Mouse (Mus musculus) E14TG2a.4 (cell line): ENCODE measurements around the gene Fdxacb1.

Experiments
- CTCF ChIP-seq: conservative IDR thresholded peaks from 2 replicates; pipeline ENCODE4 v1.5.1; 2014; ENCODE audit warnings: low read length
- NANOG ChIP-seq: IDR thresholded peaks from 2 replicates; pipeline ENCODE4 v1.6.1; 2014; ENCODE audit warnings: borderline replicate concordance, low read length, mixed read lengths
- POU5F1 ChIP-seq: IDR thresholded peaks from 2 replicates; pipeline ENCODE4 v1.6.1; 2014; ENCODE audit warnings: low read length, borderline replicate concordance

DNA sequence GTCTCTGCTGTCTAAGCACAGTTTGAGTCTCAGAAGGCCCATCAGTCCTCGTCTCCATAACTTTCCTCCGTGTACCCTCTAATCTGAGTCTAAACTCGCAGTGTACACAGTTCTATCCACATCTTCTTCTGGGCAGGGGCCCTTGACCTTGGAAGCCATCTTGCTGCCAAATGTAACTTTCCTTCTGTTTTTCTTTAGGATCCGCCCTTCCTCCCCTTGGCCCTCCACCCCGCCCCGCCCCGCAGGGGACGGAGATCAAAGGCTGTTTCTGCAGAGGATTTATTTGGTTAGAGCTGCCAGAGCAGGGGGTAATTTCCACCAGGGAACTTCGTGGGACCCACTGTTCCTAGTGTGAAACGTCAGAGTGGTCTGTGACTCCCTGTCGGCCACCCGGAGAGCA, 47.0 kb upstream of the Fdxacb1 start:
- no peak for TF ChIP-seq CTCF
- no peak for TF ChIP-seq NANOG
- no peak for TF ChIP-seq POU5F1
